Mouse (Mus musculus): Measurements from ENCODE around the gene Mrpl52.
A peak's percentile ranks its signal among the peaks of the same experiment; 100 is the strongest.

Gene Mrpl52

DNA sequence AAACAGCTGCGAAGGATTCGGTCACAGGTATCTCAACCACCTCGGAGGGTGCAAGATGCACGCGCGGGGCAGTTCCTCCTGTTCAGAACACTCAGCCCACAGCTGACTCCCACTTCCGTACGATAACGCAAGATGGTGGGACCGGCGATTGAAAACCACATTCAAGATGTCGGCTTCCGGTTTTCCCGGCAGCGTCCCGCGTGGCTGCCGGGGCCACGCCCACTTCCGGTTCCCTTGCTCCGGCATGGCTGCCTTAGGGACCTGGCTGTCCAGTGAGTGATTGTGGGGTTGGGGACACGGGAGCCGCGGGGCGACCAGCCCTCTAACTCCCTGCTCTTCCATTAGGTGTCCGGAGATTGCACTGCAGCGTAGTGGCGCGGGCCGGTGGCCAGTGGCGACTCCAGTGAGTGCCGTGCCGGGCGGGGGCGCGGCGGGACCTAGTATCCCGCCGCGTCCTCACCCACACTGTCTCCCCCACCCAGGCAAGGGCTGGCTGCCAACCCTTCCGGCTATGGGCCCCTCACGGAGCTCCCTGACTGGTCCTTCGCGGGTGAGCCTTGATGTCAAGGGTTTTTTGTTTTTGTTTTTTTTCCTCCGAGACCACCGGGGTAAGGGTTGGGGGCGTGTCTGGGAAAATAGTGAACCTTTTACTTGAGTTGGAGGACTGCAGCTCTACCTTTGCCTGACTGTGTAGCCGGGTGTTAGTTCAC is at the start of gene Mrpl52:
Gene Mrpl52 (plus strand): TSS at position 221 of the 710 bp plus-strand sequence.
- peak; percentile 86 to 90 for DNase-seq (ENCODE audit: low spot score in 2 of 2)

- no peak for DNase-seq (ENCODE audit: low spot score in 2 of 2)
These were observed 49.5 kb upstream of the Mrpl52 start for GRCm38 (mm10) chr14:54377166-54377565.

DNA sequence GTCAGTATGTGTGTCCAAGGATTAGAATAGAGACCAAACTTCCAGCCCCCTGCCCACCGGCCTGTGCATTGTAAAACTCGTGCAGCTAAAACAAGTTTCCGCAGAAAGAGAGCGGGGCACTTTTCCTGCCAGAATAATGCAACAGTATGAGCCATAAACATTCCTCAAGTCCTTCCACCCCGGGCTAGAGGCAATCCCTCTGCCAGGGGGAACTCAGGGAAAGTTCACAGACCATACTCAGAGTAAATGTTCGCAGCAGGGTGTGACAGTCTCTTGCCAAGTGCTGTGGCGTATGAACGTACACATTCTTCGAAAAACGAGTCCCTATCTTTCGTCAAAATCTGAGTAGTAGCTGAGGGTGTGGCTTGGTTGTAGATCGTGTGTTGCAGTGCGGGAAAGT is 47.1 kb upstream of the Mrpl52 start:
- DNase-seq (ENCODE audit: low spot score in 2 of 2) = no peak

GRCm38 (mm10) chr14:54380616-54381015 is 46.1 kb upstream of the Mrpl52 start:
- DNase-seq (ENCODE audit: low spot score in 2 of 2) = no peak

DNA sequence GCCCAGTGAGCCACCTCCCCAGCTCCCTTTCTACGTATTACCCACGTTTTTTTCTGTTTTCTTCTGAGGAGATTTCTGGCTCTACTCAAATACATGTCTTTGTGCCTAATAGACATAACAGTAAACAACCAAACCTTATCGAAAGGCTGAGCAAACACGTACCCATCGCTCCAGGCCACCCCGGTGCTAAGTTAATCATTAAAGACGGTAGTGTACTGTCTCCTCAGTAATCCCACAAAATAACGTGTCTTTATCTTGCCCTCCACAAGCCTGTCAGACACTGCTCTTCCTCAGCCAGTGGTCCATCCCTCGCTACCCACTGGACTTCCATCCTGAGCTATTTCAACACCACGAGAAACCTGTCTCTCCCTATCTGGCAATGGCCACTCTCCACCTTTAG is 44.9 kb upstream of the Mrpl52 start:
- no peak for DNase-seq (ENCODE audit: low spot score in 2 of 2)

DNA sequence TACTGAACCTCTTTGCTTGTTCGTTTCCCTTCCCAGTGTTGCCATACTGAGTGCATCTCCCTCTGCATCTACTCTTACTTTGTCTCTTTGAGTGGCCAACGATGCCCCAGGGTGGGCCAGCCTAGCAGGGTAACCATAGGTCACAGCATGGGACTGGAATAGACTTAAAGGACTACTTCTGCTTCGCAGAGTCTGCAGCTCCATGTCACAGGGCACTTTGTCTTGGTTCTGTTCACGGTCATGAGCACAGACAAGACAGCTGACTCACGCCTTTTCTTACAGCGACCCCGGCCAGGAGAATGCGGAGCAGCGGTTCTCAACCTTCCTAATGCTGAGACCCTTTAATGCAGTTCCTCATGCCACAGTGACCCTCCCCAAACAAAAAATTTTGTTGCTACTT is 44.1 kb upstream of the Mrpl52 start:
- no peak for DNase-seq (ENCODE audit: low spot score in 2 of 2)

- peak in 1 of 2 experiments; percentile 24 for DNase-seq (ENCODE audit: low spot score in 2 of 2)
These were observed 43.3 kb upstream of the Mrpl52 start for GRCm38 (mm10) chr14:54383355-54383771.

GRCm38 (mm10) chr14:54384396-54384795 is 42.3 kb upstream of the Mrpl52 start:
- no peak for DNase-seq (ENCODE audit: low spot score in 2 of 2)

DNA sequence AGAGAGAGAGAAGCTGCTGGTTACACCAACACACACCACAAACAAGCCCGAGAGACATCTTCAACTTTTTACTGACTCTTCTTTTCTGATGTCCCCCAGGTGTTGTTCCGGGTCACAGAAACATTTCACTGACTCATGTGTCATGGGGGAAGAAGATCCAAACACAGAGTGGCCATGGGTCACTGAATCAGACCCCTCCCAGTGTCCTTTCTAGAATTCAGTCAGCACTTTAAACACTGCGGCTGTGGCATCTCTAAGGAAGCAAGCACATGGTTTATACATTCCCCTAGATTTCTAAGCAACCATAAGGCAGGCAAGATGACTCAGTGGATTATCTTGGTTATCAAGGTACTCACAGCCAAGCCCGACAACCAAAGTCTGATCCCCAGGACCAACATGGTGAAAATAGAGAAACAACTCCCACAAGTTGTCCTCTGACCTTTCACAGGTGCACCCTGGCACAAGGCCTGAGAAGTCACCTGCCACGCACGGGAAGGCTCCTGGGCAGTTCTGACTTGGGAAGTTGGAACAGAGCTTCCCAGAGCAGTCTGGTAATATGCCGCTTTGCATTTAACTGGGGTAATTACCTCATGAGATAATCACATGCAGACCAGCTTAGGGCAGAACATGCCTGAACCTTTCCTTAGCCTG is 40.6 kb upstream of the Mrpl52 start:
- no peak for DNase-seq (ENCODE audit: low spot score in 2 of 2)

DNA sequence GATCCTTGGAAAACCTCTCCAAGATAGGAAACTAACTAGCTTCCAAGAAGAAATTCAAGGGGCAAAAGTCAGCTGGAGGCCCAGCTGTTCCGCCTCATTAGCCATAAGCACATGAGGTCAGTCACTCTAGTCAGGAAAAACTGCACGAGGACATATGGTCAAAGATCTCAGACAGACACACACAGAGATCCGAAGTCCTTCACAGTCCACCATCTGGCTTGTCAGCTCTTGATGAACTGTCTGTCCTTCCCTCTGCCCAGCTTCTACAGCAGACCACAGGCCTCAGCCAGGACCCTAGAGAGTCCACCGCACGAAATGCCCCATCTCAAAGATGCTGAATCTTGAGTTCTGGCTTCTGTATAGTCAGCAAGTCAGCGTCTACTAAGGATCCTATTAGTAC is 39.2 kb upstream of the Mrpl52 start:
- no peak for DNase-seq (ENCODE audit: low spot score in 2 of 2)

DNA sequence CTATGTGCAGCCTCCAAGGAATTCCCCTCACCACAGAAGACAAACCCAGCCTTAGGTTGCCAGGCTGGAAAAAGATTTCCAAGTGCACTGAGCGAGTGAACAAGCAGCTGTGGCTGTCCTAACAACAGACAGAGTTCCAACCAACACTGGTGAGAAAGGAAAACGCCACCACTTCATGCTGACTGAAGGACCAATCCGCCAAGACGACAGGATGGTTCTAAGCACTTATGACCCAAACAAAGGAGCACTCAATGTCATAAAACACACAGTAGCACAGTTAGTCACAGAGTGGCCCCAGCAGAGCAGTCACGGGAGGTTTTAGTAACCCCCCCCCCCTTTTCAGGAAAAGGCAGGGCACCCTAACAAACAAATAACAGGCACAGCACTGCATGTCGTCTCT is 35.9 kb upstream of the Mrpl52 start:
- DNase-seq (ENCODE audit: low spot score in 2 of 2) = no peak

DNA sequence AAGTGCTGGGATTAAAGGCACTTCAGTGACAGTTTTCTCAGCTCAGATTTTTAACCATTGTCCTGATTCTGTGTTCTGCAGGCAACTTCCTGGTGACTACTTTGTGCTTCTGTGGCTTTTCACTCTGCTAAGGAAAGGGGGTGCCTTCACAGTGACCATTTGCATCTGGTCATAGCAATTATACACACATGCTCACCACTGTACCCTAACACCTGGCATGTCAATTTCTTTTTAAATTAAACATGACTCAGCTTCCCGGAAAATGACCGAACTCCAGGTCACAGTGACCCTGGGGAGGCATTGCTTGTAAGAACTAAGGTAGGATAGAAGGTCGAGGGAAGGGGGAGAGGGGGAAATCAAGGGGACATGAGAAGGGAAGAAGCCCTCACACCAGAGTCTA is 32.9 kb upstream of the Mrpl52 start:
- DNase-seq (ENCODE audit: low spot score in 2 of 2) = no peak

- no peak for DNase-seq (ENCODE audit: low spot score in 2 of 2)
These were observed 32.4 kb upstream of the Mrpl52 start for GRCm38 (mm10) chr14:54394309-54394708.

GRCm38 (mm10) chr14:54396685-54397084 is 30.0 kb upstream of the Mrpl52 start:
- DNase-seq (ENCODE audit: low spot score in 2 of 2) = no peak

GRCm38 (mm10) chr14:54397872-54398527 is 28.7 kb upstream of the Mrpl52 start:
- peak in 1 of 2 experiments; percentile 26 for DNase-seq (ENCODE audit: low spot score in 2 of 2)

DNA sequence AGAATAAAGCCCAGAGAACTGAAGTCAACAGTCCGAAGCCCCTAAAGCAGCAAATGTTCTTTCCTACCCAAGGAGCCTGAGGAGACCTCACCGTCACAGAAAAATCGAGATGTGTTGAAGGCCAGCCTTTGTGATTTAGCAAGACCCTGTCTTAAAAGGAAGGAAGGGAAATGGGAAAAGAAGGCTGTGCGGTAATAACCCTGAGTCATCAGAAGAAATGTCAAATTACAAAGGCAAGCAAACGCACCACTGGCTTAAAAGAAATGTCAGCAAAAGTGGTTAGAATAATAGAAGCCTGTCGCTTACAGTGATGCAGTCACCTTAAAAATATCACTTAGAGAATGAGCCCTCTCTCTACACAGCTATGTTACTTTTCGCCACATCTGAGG is 28.2 kb upstream of the Mrpl52 start:
- no peak for DNase-seq (ENCODE audit: low spot score in 2 of 2)

DNA sequence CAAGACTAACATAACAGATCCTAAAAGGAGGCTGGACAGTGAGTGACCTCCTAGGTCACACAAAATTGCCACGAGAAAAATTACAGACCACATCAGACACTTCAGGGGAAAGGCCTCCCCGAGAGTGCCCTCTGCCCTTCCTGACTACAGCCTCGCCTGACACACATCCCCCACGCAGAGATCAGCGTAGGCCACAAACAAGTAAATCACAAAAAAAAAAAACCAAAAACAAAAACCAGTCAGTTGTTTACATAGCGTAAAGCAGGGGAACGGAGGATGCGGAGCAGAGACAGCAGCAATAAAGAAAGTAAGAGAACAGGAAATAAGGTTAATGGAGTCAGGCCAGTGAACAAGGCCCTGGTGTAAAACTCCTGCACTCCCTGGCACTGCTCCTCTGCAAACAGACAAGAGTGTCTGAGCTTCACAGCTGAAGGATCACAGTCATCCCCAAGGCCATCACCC is 27.8 kb upstream of the Mrpl52 start:
- DNase-seq (ENCODE audit: low spot score in 2 of 2) = no peak

GRCm38 (mm10) chr14:54401723-54402122 is 25.0 kb upstream of the Mrpl52 start:
- no peak for DNase-seq (ENCODE audit: low spot score in 2 of 2)

GRCm38 (mm10) chr14:54408336-54409056 is 18.2 kb upstream of the Mrpl52 start:
- no peak for DNase-seq (ENCODE audit: low spot score in 2 of 2)

- DNase-seq (ENCODE audit: low spot score in 2 of 2) = peak; percentile 52 to 63
These were observed 17.6 kb upstream of the Mrpl52 start for GRCm38 (mm10) chr14:54409057-54409645.

- DNase-seq (ENCODE audit: low spot score in 2 of 2) = no peak
These were observed 16.5 kb upstream of the Mrpl52 start for GRCm38 (mm10) chr14:54409980-54410810.

All from spleen, postnatal 36 days (tissue).